Mouse (Mus musculus) C2C12 (cell line): ENCODE results near the gene Abhd17a. TPM values are rescaled to one million over a fixed set of nuclear protein-coding genes. Genes with fewer than 3 reads are reported as not detected.

Experiments used
- H3K27me3 ChIP-seq: one replicate; pipeline ENCODE4 v1.6.1; 2011; ENCODE audit not compliant: control insufficient read depth, insufficient read depth, insufficient read length
- H3K36me3 ChIP-seq: one replicate; pipeline ENCODE4 v1.6.1; 2011; ENCODE audit not compliant: control insufficient read depth, insufficient read depth
- H3K4me3 ChIP-seq: one replicate; pipeline ENCODE4 v1.5.1; 2011; ENCODE audit warnings: mild to moderate bottlenecking, control low read depth; ENCODE audit not compliant: poor library complexity, insufficient read depth, severe bottlenecking
- H3K79me2 ChIP-seq: one replicate; pipeline ENCODE4 v1.6.1; 2011; ENCODE audit not compliant: control insufficient read depth, insufficient read depth
- H3K79me3 ChIP-seq: one replicate; pipeline ENCODE4 v1.6.1; 2011; ENCODE audit warnings: low read depth, control low read depth
- H3ac ChIP-seq: one replicate; pipeline ENCODE3; 2011; ENCODE audit warnings: low read depth; ENCODE audit not compliant: control insufficient read depth, insufficient read length
- CEBPB ChIP-seq: IDR thresholded peaks from one replicate; pipeline ENCODE4 v1.6.1; 2011; ENCODE audit warnings: low read depth, mild to moderate bottlenecking, control low read depth, moderate library complexity
- CTCF ChIP-seq: IDR thresholded peaks from one replicate; pipeline ENCODE4 v1.5.1; 2011; ENCODE audit not compliant: control insufficient read depth, insufficient read depth, insufficient read length
- FOSL1 ChIP-seq: IDR thresholded peaks from one replicate; pipeline ENCODE4 v1.8.0; 2011; ENCODE audit warnings: mild to moderate bottlenecking, low read length; ENCODE audit not compliant: poor library complexity, insufficient read depth, severe bottlenecking
- MAX ChIP-seq: IDR thresholded peaks from one replicate; pipeline ENCODE4 v1.6.1; 2011; ENCODE audit warnings: mild to moderate bottlenecking, control low read depth
- MYOD1 ChIP-seq: IDR thresholded peaks from one replicate; pipeline ENCODE4 v1.6.1; 2011; ENCODE audit warnings: low read depth; ENCODE audit not compliant: control insufficient read depth, insufficient read length
- MYOG ChIP-seq: IDR thresholded peaks from one replicate; pipeline ENCODE4 v1.6.1; 2011; ENCODE audit not compliant: control insufficient read depth, insufficient read length; ENCODE audit errors: extremely low read depth
- USF1 ChIP-seq: IDR thresholded peaks from one replicate; pipeline ENCODE4 v1.6.1; 2011; ENCODE audit warnings: low read depth, mild to moderate bottlenecking, control low read depth, moderate library complexity
- polyA plus RNA-seq: library from polyadenylated mRNA; unstranded; fragments of >200 nt; fragmentation: generic; extraction: Trizol; gene quantifications from one replicate; pipeline ENCODE4 v1.2.1, GENCODE M21; 2012; ENCODE audit warnings: missing spikeins

The Abhd17a gene
- polyA plus RNA-seq, 1 experiment, result 103 TPM

GRCm38 (mm10) chr10:80570419-80570818 lies 19.7 kb downstream of the Abhd17a start:
- H3K79me2 ChIP-seq, result peaks cover 71% of the 10 kb centered on the region
- no peak overlapping the region for H3K4me3 ChIP-seq
- no peaks in the 10 kb centered on the region for H3K27me3 ChIP-seq
- H3ac ChIP-seq, result no peak overlapping the region
- peaks cover 16% of the 10 kb centered on the region for H3K36me3 ChIP-seq
- TF ChIP-seq CTCF, result no peak
- no peak for TF ChIP-seq CEBPB
- no peak for TF ChIP-seq MYOD1
- TF ChIP-seq MAX, result no peak
- TF ChIP-seq FOSL1, result no peak
- TF ChIP-seq MYOG, result no peak
- TF ChIP-seq USF1, result no peak
- peaks cover 59% of the 10 kb centered on the region for H3K79me3 ChIP-seq

GRCm38 (mm10) chr10:80569664-80570066 lies 20.5 kb downstream of the Abhd17a start:
- Histone ChIP-seq H3K79me2 (peaks cover 64% of the 10 kb centered on the region), H3K79me3 (peaks cover 51% of the 10 kb centered on the region), H3ac (no peak overlapping the region), H3K36me3 (peaks cover 12% of the 10 kb centered on the region), H3K4me3 (no peak overlapping the region), H3K27me3 (no peaks in the 10 kb centered on the region)
- TF ChIP-seq CTCF, result no peak
- TF ChIP-seq MYOD1, result no peak
- TF ChIP-seq CEBPB, result no peak
- no peak for TF ChIP-seq USF1
- no peak for TF ChIP-seq MYOG
- no peak for TF ChIP-seq MAX
- no peak for TF ChIP-seq FOSL1

DNA sequence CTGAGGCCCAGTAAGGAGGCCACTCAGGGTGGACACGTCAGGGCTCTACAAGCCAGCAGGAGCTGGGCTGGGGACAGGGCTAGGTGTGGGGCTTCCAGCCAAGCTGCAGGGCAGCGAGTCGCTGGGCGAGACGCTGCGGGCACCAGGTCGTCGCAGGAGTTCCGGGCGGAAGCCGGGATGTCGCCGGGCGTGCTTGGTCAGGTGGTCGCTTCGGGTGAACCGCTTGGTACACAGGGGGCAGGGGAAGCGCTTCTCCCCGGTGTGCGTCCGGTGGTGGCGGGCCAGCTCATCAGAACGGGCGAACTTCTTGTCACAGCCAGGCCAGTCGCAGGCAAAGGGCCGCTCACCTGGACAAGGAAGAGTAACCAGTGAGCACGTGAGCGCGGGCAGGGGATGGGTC lies 21.3 kb downstream of the Abhd17a start:
- Histone ChIP-seq H3ac (no peak overlapping the region), H3K79me3 (peaks cover 43% of the 10 kb centered on the region), H3K27me3 (no peaks in the 10 kb centered on the region), H3K36me3 (peaks cover 8% of the 10 kb centered on the region), H3K4me3 (no peak overlapping the region), H3K79me2 (peaks cover 56% of the 10 kb centered on the region)
- TF ChIP-seq USF1 (no peak), MYOG (no peak), MYOD1 (no peak), FOSL1 (no peak), CTCF (no peak), CEBPB (no peak), MAX (no peak)

DNA sequence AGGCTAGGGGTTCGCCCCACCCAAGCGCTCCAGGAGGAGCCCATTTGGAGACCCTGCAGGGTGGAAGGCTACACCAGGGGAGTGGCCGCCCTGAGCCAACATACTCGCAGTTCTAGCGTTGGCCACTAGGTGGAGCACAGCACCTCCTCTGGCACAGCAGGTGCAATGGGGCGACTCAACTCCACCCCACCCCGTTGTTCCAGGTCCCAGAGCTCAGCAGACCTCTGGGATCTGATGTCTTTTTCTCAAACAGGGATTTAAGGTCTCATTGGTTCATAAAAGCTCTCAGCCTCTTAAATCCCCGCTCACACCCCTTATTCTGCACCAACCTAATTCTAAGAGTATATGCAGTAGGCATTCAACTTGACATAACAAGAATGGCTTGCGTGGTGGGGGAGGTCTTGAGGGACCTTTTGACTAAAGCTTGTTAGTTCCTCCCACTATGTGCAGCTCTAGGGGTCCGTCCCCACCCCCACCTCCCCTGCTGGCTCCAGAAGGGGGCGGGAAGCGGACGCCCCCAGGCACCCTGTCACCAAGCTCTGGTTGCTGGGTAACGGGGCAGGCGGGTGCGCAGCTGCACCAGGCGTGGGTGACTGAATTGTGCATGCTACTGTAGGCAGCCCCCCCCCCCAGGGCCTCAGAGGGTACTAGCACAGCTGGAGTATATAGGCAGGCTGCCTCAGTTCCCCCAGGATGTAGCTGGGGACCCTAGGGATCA lies 23.6 kb downstream of the Abhd17a start:
- Histone ChIP-seq H3K79me3 (peaks cover 21% of the 10 kb centered on the region), H3K4me3 (no peak overlapping the region), H3K36me3 (peaks cover 8% of the 10 kb centered on the region), H3K79me2 (peaks cover 32% of the 10 kb centered on the region), H3K27me3 (no peaks in the 10 kb centered on the region), H3ac (no peak overlapping the region)
- TF ChIP-seq USF1 (no peak), MYOD1 (peak; percentile 78), MYOG (no peak), CTCF (peak; percentile 92)

- peak within 1 kb of the TSS; percentile 75 for H3ac ChIP-seq
- peaks cover 46% of the 10 kb centered on the region for H3K79me3 ChIP-seq
- TF ChIP-seq MYOG, result no peak
- TF ChIP-seq CTCF, result peak; percentile 52
- TF ChIP-seq FOSL1, result no peak
- no peak for TF ChIP-seq MYOD1
- peak; percentile 99 for TF ChIP-seq MAX
- TF ChIP-seq USF1, result no peak
- TF ChIP-seq CEBPB, result no peak
- H3K79me2 ChIP-seq, result peaks cover 51% of the 10 kb centered on the region
- H3K27me3 ChIP-seq, result no peaks in the 10 kb centered on the region
- peak within 1 kb of the TSS; percentile 99 for H3K4me3 ChIP-seq
- H3K36me3 ChIP-seq, result no peaks in the 10 kb centered on the region
Measured at GRCm38 (mm10) chr10:80561116-80561944, 28.8 kb downstream of the Abhd17a start, which contains the start of gene Rexo1. TSS of gene Rexo1 (minus strand) at chr10:80561560.
